Mouse (Mus musculus) stomach, postnatal 0 days (tissue): Measurements from ENCODE around the gene Uggt1.

ENCODE experiments used
- CTCF ChIP-seq: IDR thresholded peaks from 2 replicates; pipeline ENCODE4 v1.5.1; 2016; ENCODE audit warnings: antibody characterized with exemption, low read depth, mild to moderate bottlenecking, moderate library complexity
- EP300 ChIP-seq: optimal IDR thresholded peaks from 2 replicates; pipeline ENCODE3; 2016; ENCODE audit warnings: antibody characterized with exemption

GRCm38 (mm10) chr1:36118958-36119357 is 125.6 kb downstream of the Uggt1 start:
- TF ChIP-seq CTCF (no peak), EP300 (no peak)
